Mouse (Mus musculus) stomach, postnatal 0 days (tissue): ENCODE measurements at regions not wholly inside any gene's neighbourhood (a gene's known extent, or its start where the extent isn't known, plus 50 kb on each side); places are given as distances from the start of the nearest gene placed in this dataset.
A peak's percentile ranks its signal among the peaks of the same experiment; 100 is the strongest.

Source experiments
- ATAC-seq: fragments of 200-750 bp; cut with Nextera tagmentation; 2 replicates; pipeline ENCODE4 v1.8.0; 2017; ENCODE audit not compliant: low FRiP score, low TSS enrichment
- DNase-seq: peaks from one replicate; pipeline ENCODE4 v3.0.0-alpha.2; 2016; ENCODE audit warnings: low spot score
- H3K27ac ChIP-seq: fragments of 300-500 bp; sonication (generic); replicated peaks from 2 replicates; pipeline ENCODE4 v1.5.1; 2014; ENCODE audit warnings: mild to moderate bottlenecking, control low read depth
- H3K27me3 ChIP-seq: fragments of 300-500 bp; sonication (generic); 2 replicates; pipeline ENCODE4 v1.6.1; 2014; ENCODE audit warnings: low read length; ENCODE audit not compliant: control insufficient read depth, insufficient read depth
- H3K36me3 ChIP-seq: fragments of 300-500 bp; sonication (generic); 2 replicates; pipeline ENCODE4 v1.6.1; 2014; ENCODE audit warnings: low read length, mixed read lengths; ENCODE audit not compliant: control insufficient read depth, insufficient read depth
- H3K4me1 ChIP-seq: fragments of 300-500 bp; sonication (generic); replicated peaks from 2 replicates; pipeline ENCODE4 v1.6.1; 2014; ENCODE audit warnings: antibody characterized with exemption; ENCODE audit not compliant: control insufficient read depth, insufficient read depth
- H3K4me2 ChIP-seq: fragments of 300-500 bp; sonication (generic); replicated peaks from 2 replicates; pipeline ENCODE4 v1.6.1; 2014; ENCODE audit warnings: low read depth, mild to moderate bottlenecking, control low read depth, moderate library complexity
- H3K4me3 ChIP-seq: fragments of 300-500 bp; sonication (generic); 2 replicates; pipeline ENCODE4 v1.5.1; 2014; ENCODE audit warnings: low read depth, low read length, control low read depth
- H3K9ac ChIP-seq: fragments of 300-500 bp; sonication (generic); 2 replicates; pipeline ENCODE4 v1.6.1; 2014; ENCODE audit warnings: mild to moderate bottlenecking, low read length, control low read depth, mixed read lengths
- H3K9me3 ChIP-seq: fragments of 300-500 bp; sonication (generic); 2 replicates; pipeline ENCODE4 v1.6.1; 2016; ENCODE audit warnings: low read length; ENCODE audit not compliant: control insufficient read depth
- CTCF ChIP-seq: IDR thresholded peaks from 2 replicates; pipeline ENCODE4 v1.5.1; 2016; ENCODE audit warnings: antibody characterized with exemption, low read depth, mild to moderate bottlenecking, moderate library complexity
- EP300 ChIP-seq: optimal IDR thresholded peaks from 2 replicates; pipeline ENCODE3; 2016; ENCODE audit warnings: antibody characterized with exemption
- WGBS: fragments of 180-500 bp; shearing (Covaris S2); extraction: QIAGEN DNeasy Blood & Tissue Kit; methylation state at CpG from one replicate; pipeline ENCODE4 v1.1.7; 2014; 5-methylcytosine and 5-hydroxymethylcytosine counted together

- no peak overlapping the region for H3K27ac ChIP-seq
- ATAC-seq (no peak), DNase-seq (no peak)
- no peak overlapping the region for H3K9ac ChIP-seq
- TF ChIP-seq EP300 (no peak), CTCF (no peak)
- H3K4me3 ChIP-seq: no peak overlapping the region
- no peaks in the 10 kb centered on the region for H3K9me3 ChIP-seq
- WGBS: 54% methylated on average over 11 of the region's 11 CpGs
- no peaks in the 10 kb centered on the region for H3K27me3 ChIP-seq
- H3K4me2 ChIP-seq: no peak overlapping the region
- H3K36me3 ChIP-seq: no peaks in the 10 kb centered on the region
- peaks cover 3% of the 10 kb centered on the region; the same call in 1 of the 2 replicates for H3K4me1 ChIP-seq
Observed at GRCm38 (mm10) chr2:128434200-128434977, 156.6 kb upstream of the Spdye4c start.

- no peaks in the 10 kb centered on the region for H3K9me3 ChIP-seq
- no peak overlapping the region for H3K4me3 ChIP-seq
- no peak overlapping the region for H3K4me2 ChIP-seq
- H3K4me1 ChIP-seq: no peaks in the 10 kb centered on the region
- no peak overlapping the region for H3K9ac ChIP-seq
- DNase-seq (no peak), ATAC-seq (no peak)
- no peak overlapping the region for H3K27ac ChIP-seq
- H3K36me3 ChIP-seq: no peaks in the 10 kb centered on the region
- H3K27me3 ChIP-seq: no peaks in the 10 kb centered on the region
- 99% methylated on average over 3 of the region's 3 CpGs for WGBS
- no peak for TF ChIP-seq CTCF
Observed at GRCm38 (mm10) chr2:128436378-128436777, 154.6 kb upstream of the Spdye4c start.

DNA sequence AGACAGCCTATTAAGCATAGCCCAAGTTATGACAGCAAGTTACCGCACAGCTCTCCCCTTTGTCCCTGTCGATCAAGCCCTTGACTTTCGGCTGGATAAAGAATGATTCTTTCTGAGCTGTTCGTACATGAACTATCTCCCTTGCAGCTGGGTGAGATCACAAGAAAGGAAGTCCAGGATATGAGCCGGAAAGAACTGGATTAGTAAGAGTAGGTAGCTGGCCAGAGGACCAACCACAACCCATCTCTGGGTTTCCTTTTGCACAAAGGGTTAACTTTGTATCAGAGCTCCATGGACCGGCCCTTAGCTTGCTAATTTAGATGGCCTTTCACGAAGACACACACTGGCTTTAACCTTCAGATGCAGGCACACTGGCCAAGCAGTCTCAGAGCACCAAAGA is 153.3 kb upstream of the Spdye4c start:
- TF ChIP-seq CTCF (no peak), EP300 (no peak)
- no peak overlapping the region for H3K4me3 ChIP-seq
- no peak for DNase-seq
- no peak overlapping the region for H3K9ac ChIP-seq
- no peak overlapping the region for H3K27ac ChIP-seq
- H3K27me3 ChIP-seq: no peaks in the 10 kb centered on the region
- 43% methylated on average over 7 of the region's 7 CpGs for WGBS
- H3K4me2 ChIP-seq: no peak overlapping the region
- no peak for ATAC-seq
- H3K9me3 ChIP-seq: no peaks in the 10 kb centered on the region
- no peaks in the 10 kb centered on the region for H3K36me3 ChIP-seq
- H3K4me1 ChIP-seq: no peaks in the 10 kb centered on the region

- Histone ChIP-seq H3K27ac (no peak overlapping the region), H3K27me3 (no peaks in the 10 kb centered on the region), H3K9ac (no peak overlapping the region), H3K4me3 (no peak overlapping the region), H3K9me3 (no peaks in the 10 kb centered on the region), H3K36me3 (no peaks in the 10 kb centered on the region), H3K4me1 (no peaks in the 10 kb centered on the region), H3K4me2 (no peak overlapping the region)
- ATAC-seq (peak; percentile 20; the same call in 1 of the 2 replicates), DNase-seq (no peak)
- TF ChIP-seq CTCF: no peak
- whole genome bisulfite sequencing: 27% methylated on average over 12 of the region's 12 CpGs
Observed at GRCm38 (mm10) chr2:128438161-128438822, 152.7 kb upstream of the Spdye4c start.

GRCm38 (mm10) chr2:128438897-128439296 is 152.1 kb upstream of the Spdye4c start:
- ATAC-seq (no peak), DNase-seq (no peak)
- 70% methylated on average over 2 of the region's 2 CpGs for WGBS
- Histone ChIP-seq H3K4me3 (no peak overlapping the region), H3K9me3 (no peaks in the 10 kb centered on the region), H3K27ac (no peak overlapping the region), H3K4me2 (no peak overlapping the region), H3K9ac (no peak overlapping the region), H3K27me3 (no peaks in the 10 kb centered on the region), H3K36me3 (no peaks in the 10 kb centered on the region), H3K4me1 (no peaks in the 10 kb centered on the region)
- TF ChIP-seq EP300 (no peak), CTCF (no peak)

DNA sequence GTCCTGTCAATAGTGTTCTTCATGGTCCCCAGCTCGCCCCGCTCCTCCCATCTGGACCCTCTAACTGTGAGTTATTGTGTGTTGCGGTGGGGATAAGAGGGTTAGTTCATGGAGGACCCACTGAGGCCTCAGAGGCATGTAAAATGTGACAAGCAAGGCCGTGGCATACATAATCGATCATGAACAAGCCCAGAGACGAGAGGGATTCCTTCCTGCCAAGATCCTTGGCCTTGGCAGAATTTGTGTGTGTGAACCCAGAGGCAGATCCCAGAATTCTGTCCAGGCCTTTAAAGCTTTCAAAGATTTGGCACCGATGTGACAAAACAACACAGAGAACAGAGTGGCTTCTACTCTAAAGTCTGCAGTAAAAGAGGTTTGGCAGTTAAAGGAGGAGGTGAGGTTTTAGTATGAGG is 146.4 kb upstream of the Spdye4c start:
- ATAC-seq (no peak), DNase-seq (no peak)
- no peaks in the 10 kb centered on the region for H3K27me3 ChIP-seq
- no peak overlapping the region for H3K27ac ChIP-seq
- H3K4me2 ChIP-seq: no peak overlapping the region
- H3K4me3 ChIP-seq: no peak overlapping the region
- no peak overlapping the region for H3K9ac ChIP-seq
- no peaks in the 10 kb centered on the region for H3K36me3 ChIP-seq
- H3K9me3 ChIP-seq: no peaks in the 10 kb centered on the region
- TF ChIP-seq CTCF (no peak), EP300 (no peak)
- 69% methylated on average over 7 of the region's 7 CpGs for WGBS
- no peaks in the 10 kb centered on the region for H3K4me1 ChIP-seq
